Mouse (Mus musculus) cerebellum, adult 2 months (tissue): Measurements from ENCODE around the gene Abca8b. TPM values are rescaled to one million over a fixed set of nuclear protein-coding genes. Genes with fewer than 3 reads are reported as not detected.

Source experiments
- DNase-seq, 2 experiments: peaks; one replicate each; pipeline ENCODE4 v3.0.0; 2021
- H3K27ac ChIP-seq: fragments of 200-500 bp; 2 replicates; pipeline ENCODE4 v1.5.1; 2012; ENCODE audit warnings: low read length, control low read depth, inconsistent platforms; ENCODE audit not compliant: insufficient read depth
- H3K27me3 ChIP-seq: fragments of 200-500 bp; 2 replicates; pipeline ENCODE4 v1.6.1; 2012; ENCODE audit warnings: inconsistent platforms, mild to moderate bottlenecking, low read length, moderate library complexity; ENCODE audit not compliant: control insufficient read depth, insufficient read depth
- H3K4me1 ChIP-seq: fragments of 200-500 bp; 2 replicates; pipeline ENCODE4 v1.6.1; 2011; ENCODE audit warnings: low read length; ENCODE audit not compliant: control insufficient read depth, insufficient read depth
- H3K4me3 ChIP-seq: fragments of 200-500 bp; replicated peaks from 2 replicates; pipeline ENCODE3; 2011; ENCODE audit warnings: mild to moderate bottlenecking, low read depth, low read length, control low read depth; ENCODE audit not compliant: insufficient read depth
- CTCF ChIP-seq: fragments of 200-500 bp; IDR thresholded peaks from 2 replicates; pipeline ENCODE4 v1.5.1; 2011; ENCODE audit warnings: low read depth, mild to moderate bottlenecking, control low read depth, low read length, moderate library complexity, borderline replicate concordance; ENCODE audit not compliant: insufficient read depth
- POLR2A ChIP-seq: fragments of 200-500 bp; IDR thresholded peaks from 2 replicates; pipeline ENCODE4 v1.6.1; 2011; ENCODE audit warnings: low read length, control low read depth, borderline replicate concordance; ENCODE audit not compliant: insufficient read depth
- WGBS: fragments of 180-500 bp; shearing (Covaris S2); methylation state at CpG from one replicate; pipeline ENCODE4 v1.1.7; 2018; 5-methylcytosine and 5-hydroxymethylcytosine counted together
- polyA plus RNA-seq: library from polyadenylated mRNA; depleted of rRNA; stranded (reverse); fragments of >200 nt; gene quantifications from 2 replicates; pipeline ENCODE4 v1.2.3, GENCODE M21; 2012

The Abca8b gene
- polyA plus RNA-seq, 1 experiment = 11.8 TPM

- H3K4me1 ChIP-seq = no peaks in the 10 kb centered on the region
- 60% methylated on average over 10 of the region's 10 CpGs for WGBS
- H3K27ac ChIP-seq = no peak overlapping the region
- H3K27me3 ChIP-seq = no peaks in the 10 kb centered on the region
- no peak overlapping the region for H3K4me3 ChIP-seq
- no peak for DNase-seq
- TF ChIP-seq POLR2A (no peak), CTCF (no peak)
These were observed 87.2 kb downstream of the Abca8b start for GRCm38 (mm10) chr11:109908207-109909031.

GRCm38 (mm10) chr11:109907508-109907907 is 88.1 kb downstream of the Abca8b start:
- no peak for TF ChIP-seq CTCF
- TF ChIP-seq POLR2A = no peak
- Histone ChIP-seq H3K4me1 (no peaks in the 10 kb centered on the region), H3K27ac (no peak overlapping the region), H3K4me3 (no peak overlapping the region), H3K27me3 (no peaks in the 10 kb centered on the region)
- no peak for DNase-seq
- WGBS = 76% methylated on average over 2 of the region's 2 CpGs

- no peak overlapping the region for H3K4me3 ChIP-seq
- TF ChIP-seq POLR2A (no peak), CTCF (no peak)
- H3K27me3 ChIP-seq = no peaks in the 10 kb centered on the region
- 27% methylated on average over 6 of the region's 6 CpGs for WGBS
- no peak overlapping the region for H3K27ac ChIP-seq
- no peak for DNase-seq
- no peaks in the 10 kb centered on the region for H3K4me1 ChIP-seq
These were observed 92.7 kb downstream of the Abca8b start for GRCm38 (mm10) chr11:109902616-109903598.

- TF ChIP-seq POLR2A = no peak
- TF ChIP-seq CTCF = no peak
- no peak for DNase-seq
- Histone ChIP-seq H3K27ac (no peak overlapping the region), H3K4me3 (no peak overlapping the region), H3K27me3 (no peaks in the 10 kb centered on the region), H3K4me1 (no peaks in the 10 kb centered on the region)
- 46% methylated on average over 4 of the region's 4 CpGs for WGBS
These were observed 95.0 kb downstream of the Abca8b start for GRCm38 (mm10) chr11:109900491-109901241.

- TF ChIP-seq CTCF = no peak
- H3K4me3 ChIP-seq = no peak overlapping the region
- WGBS = 94% methylated on average over 6 of the region's 6 CpGs
- no peak overlapping the region for H3K27ac ChIP-seq
- no peaks in the 10 kb centered on the region for H3K4me1 ChIP-seq
- no peaks in the 10 kb centered on the region for H3K27me3 ChIP-seq
- no peak for DNase-seq
These were observed 96.7 kb downstream of the Abca8b start for GRCm38 (mm10) chr11:109898791-109899467.

- H3K27ac ChIP-seq = no peak overlapping the region
- no peak for TF ChIP-seq POLR2A
- no peak for TF ChIP-seq CTCF
- H3K4me1 ChIP-seq = no peaks in the 10 kb centered on the region
- no peak for DNase-seq
- H3K4me3 ChIP-seq = no peak overlapping the region
- H3K27me3 ChIP-seq = no peaks in the 10 kb centered on the region
- WGBS = 62% methylated on average over 6 of the region's 6 CpGs
These were observed 99.6 kb downstream of the Abca8b start for GRCm38 (mm10) chr11:109895952-109896530.
